Mouse (Mus musculus): ENCODE measurements around the gene Phf12. TPM values are rescaled to one million over a fixed set of nuclear protein-coding genes. Genes with fewer than 3 reads are reported as not detected.

Phf12 gene
- polyA plus RNA-seq, 2 experiments, result 18.3 to 81.2 TPM

DNA sequence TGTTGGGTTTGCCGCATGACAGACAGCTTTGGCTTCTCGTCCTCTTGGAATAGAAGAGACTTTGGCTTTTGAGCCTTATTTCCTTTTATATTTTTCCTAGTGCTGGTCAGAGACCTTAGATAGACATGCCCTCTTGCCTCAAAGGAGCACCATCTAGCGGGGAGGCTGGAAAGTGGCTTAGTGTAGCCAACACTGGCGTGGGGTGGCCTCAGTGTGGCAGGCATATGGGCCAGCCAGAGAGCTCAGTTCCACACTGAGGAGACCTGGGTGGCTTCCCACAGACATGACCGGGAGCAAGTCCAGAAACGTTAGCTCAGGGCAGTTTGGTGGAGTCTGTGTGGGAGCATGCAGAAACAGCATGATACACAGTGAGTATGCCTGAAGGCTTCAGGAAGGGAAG is 11.8 kb upstream of the Phf12 start:
- H3K27me3 ChIP-seq (ENCODE audit: control insufficient read depth, insufficient read depth, low read length), result no peaks in the 10 kb centered on the region

DNA sequence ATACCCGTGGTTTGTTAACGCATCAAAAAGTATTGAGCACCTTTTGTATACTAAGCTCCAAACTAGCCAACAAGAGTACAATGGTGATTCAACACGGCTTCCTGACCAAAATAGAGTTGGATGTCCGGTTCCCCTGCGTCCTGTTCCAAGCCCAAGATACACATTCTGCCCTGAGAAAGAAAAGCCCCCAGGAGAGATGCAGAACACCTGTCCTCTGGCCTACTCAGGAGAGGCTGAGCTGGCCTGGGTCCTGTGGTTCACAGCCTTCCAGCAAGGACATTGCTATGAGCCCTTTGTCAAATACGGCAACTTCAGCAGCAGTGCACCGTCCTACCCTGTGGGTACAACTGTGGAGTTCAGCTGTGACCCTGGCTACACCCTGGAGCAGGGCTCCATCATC is 9.0 kb upstream of the Phf12 start:
- WGBS, result 88% methylated on average over 7 of the region's 7 CpGs
- Histone ChIP-seq H3K4me3 (replicated peaks; ENCODE audit: low read length) (no peak overlapping the region), H3K4me1 (ENCODE audit: control insufficient read depth, insufficient read depth, low read length) (no peaks in the 10 kb centered on the region), H3K4me2 (replicated peaks; ENCODE audit: low read depth, low read length, severe bottlenecking) (no peak overlapping the region), H3K27me3 (ENCODE audit: control insufficient read depth, insufficient read depth, low read length) (no peaks in the 10 kb centered on the region), H3K27ac (replicated peaks; ENCODE audit: low read depth, low read length) (no peak overlapping the region), H3K9me3 (ENCODE audit: control insufficient read depth, low read length) (no peaks in the 10 kb centered on the region), H3K36me3 (ENCODE audit: control insufficient read depth, insufficient read depth, low read length) (no peaks in the 10 kb centered on the region), H3K9ac (ENCODE audit: low read depth, low read length, severe bottlenecking) (no peak overlapping the region)
- no peak for ATAC-seq (ENCODE audit: low FRiP score, low read depth)
- no peak for DNase-seq (ENCODE audit: low spot score)
- no peak for TF ChIP-seq POLR2A (IDR thresholded peaks at IDR 0.05; ENCODE audit: borderline replicate concordance, extremely low read depth, insufficient read depth, insufficient read length)

More for the DNA sequence above, 11.8 kb upstream of the Phf12 start:
- DNase-seq (ENCODE audit: low spot score) (no peak), ATAC-seq (ENCODE audit: low FRiP score, low read depth) (no peak)
- no peak overlapping the region for H3K27ac ChIP-seq (replicated peaks; ENCODE audit: low read depth, low read length)
- no peaks in the 10 kb centered on the region for H3K4me1 ChIP-seq (ENCODE audit: control insufficient read depth, insufficient read depth, low read length)
- H3K9me3 ChIP-seq (ENCODE audit: control insufficient read depth, low read length), result no peaks in the 10 kb centered on the region
- 84% methylated on average over 6 of the region's 6 CpGs for WGBS
- H3K4me2 ChIP-seq (replicated peaks; ENCODE audit: low read depth, low read length, severe bottlenecking), result no peak overlapping the region
- no peak overlapping the region for H3K4me3 ChIP-seq (replicated peaks; ENCODE audit: low read length)
- no peak for TF ChIP-seq POLR2A (IDR thresholded peaks at IDR 0.05; ENCODE audit: borderline replicate concordance, extremely low read depth, insufficient read depth, insufficient read length)
- H3K36me3 ChIP-seq (ENCODE audit: control insufficient read depth, insufficient read depth, low read length), result no peaks in the 10 kb centered on the region
- no peak overlapping the region for H3K9ac ChIP-seq (ENCODE audit: low read depth, low read length, severe bottlenecking)

- Histone ChIP-seq H3K27ac (replicated peaks; ENCODE audit: low read depth, low read length) (no peak overlapping the region), H3K9me3 (ENCODE audit: control insufficient read depth, low read length) (no peaks in the 10 kb centered on the region), H3K9ac (ENCODE audit: low read depth, low read length, severe bottlenecking) (no peak overlapping the region), H3K36me3 (ENCODE audit: control insufficient read depth, insufficient read depth, low read length) (no peaks in the 10 kb centered on the region), H3K4me3 (replicated peaks; ENCODE audit: low read length) (no peak overlapping the region), H3K27me3 (ENCODE audit: control insufficient read depth, insufficient read depth, low read length) (no peaks in the 10 kb centered on the region), H3K4me2 (replicated peaks; ENCODE audit: low read depth, low read length, severe bottlenecking) (no peak overlapping the region), H3K4me1 (ENCODE audit: control insufficient read depth, insufficient read depth, low read length) (no peaks in the 10 kb centered on the region)
- no peak for TF ChIP-seq POLR2A (IDR thresholded peaks at IDR 0.05; ENCODE audit: borderline replicate concordance, extremely low read depth, insufficient read depth, insufficient read length)
- ATAC-seq (ENCODE audit: low FRiP score, low read depth) (no peak), DNase-seq (ENCODE audit: low spot score) (no peak)
- 43% methylated on average over 15 of the region's 15 CpGs for WGBS
Measured at GRCm38 (mm10) chr11:77974325-77974724, 8.2 kb upstream of the Phf12 start.

DNA sequence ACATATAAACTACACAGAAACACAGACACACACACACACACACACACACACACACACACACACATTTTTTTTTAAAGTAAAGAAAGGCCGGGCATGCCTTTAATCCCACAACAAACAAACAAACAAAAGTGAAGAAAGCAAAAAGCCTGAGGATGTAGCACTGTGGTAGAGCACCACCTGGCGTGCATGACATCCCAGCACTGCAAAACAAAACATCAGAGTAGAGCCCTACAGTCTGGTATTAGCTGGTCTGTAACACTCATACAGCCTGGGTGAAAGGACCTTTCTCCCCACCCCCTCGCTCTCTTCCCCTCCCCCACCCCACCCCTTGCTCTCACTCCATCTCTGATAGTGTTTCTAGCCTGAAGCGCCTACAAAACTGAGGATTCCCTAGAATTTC is 6.7 kb upstream of the Phf12 start:
- Histone ChIP-seq H3K27ac (replicated peaks; ENCODE audit: low read depth, low read length) (no peak overlapping the region), H3K4me2 (replicated peaks; ENCODE audit: low read depth, low read length, severe bottlenecking) (no peak overlapping the region), H3K4me3 (replicated peaks; ENCODE audit: low read length) (no peak overlapping the region), H3K9ac (ENCODE audit: low read depth, low read length, severe bottlenecking) (no peak overlapping the region), H3K4me1 (ENCODE audit: control insufficient read depth, insufficient read depth, low read length) (no peaks in the 10 kb centered on the region), H3K27me3 (ENCODE audit: control insufficient read depth, insufficient read depth, low read length) (no peaks in the 10 kb centered on the region), H3K36me3 (ENCODE audit: control insufficient read depth, insufficient read depth, low read length) (no peaks in the 10 kb centered on the region), H3K9me3 (ENCODE audit: control insufficient read depth, low read length) (no peaks in the 10 kb centered on the region)
- WGBS, result 24% methylated on average over 4 of the region's 4 CpGs
- no peak for TF ChIP-seq POLR2A (IDR thresholded peaks at IDR 0.05; ENCODE audit: borderline replicate concordance, extremely low read depth, insufficient read depth, insufficient read length)
- DNase-seq (ENCODE audit: low spot score), result no peak
- ATAC-seq (ENCODE audit: low FRiP score, low read depth), result no peak

DNA sequence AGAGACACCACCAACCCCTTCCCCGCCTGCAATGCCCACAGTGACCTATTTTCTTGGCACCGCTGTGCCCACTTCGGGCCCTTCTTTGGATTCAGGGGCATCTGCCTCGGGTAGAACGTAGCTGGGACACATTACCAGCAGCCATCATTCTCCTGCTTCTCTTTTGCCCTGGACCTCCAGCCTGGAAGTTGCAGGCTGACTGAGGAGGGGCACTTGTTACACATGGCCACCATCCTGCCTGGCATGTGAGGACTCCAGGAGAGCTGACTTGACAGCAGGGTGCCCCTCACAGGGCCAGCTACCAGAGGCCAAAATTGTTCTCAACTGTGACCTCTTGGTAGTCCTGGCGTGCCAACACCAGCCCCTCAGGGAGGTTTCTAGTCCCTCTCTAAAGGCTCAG is 4.4 kb upstream of the Phf12 start:
- Histone ChIP-seq H3K9ac (ENCODE audit: low read depth, low read length, severe bottlenecking) (no peak overlapping the region), H3K27ac (replicated peaks; ENCODE audit: low read depth, low read length) (no peak overlapping the region), H3K4me2 (replicated peaks; ENCODE audit: low read depth, low read length, severe bottlenecking) (no peak overlapping the region), H3K36me3 (ENCODE audit: control insufficient read depth, insufficient read depth, low read length) (no peaks in the 10 kb centered on the region), H3K9me3 (ENCODE audit: control insufficient read depth, low read length) (no peaks in the 10 kb centered on the region), H3K4me1 (ENCODE audit: control insufficient read depth, insufficient read depth, low read length) (no peaks in the 10 kb centered on the region), H3K4me3 (replicated peaks; ENCODE audit: low read length) (no peak overlapping the region), H3K27me3 (ENCODE audit: control insufficient read depth, insufficient read depth, low read length) (no peaks in the 10 kb centered on the region)
- DNase-seq (ENCODE audit: low spot score), result no peak
- WGBS, result 83% methylated on average over 6 of the region's 6 CpGs
- no peak for TF ChIP-seq POLR2A (IDR thresholded peaks at IDR 0.05; ENCODE audit: borderline replicate concordance, extremely low read depth, insufficient read depth, insufficient read length)
- ATAC-seq (ENCODE audit: low FRiP score, low read depth), result no peak

DNA sequence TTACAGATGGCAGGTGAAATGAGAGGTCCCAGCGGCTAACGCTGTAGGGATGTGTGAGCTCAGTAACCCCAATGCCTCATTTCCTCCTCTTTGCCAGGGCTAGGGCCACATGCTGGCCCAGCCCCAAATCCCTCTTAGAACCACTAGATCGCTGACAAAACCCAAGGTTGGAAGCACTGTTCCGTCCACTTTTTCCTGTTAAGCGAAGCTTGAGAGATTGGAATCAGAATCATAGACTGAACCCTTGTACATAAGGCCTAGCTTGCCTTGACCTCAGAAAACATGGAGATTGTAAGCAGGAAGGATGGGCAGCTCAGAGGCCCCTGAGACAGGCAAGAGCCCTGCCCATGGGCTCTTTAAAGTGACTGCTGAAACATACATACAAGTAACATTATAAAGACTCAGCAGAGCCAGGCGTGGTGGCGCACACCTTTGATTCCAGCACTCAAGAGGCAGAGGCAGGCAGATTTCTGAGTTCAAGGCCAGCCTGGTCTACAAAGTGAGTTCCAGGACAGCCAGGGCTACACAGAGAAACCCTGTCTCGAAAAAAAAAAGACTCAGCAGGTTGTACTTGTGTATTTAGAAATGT is 3.2 kb upstream of the Phf12 start:
- DNase-seq (ENCODE audit: low spot score) (no peak), ATAC-seq (ENCODE audit: low FRiP score, low read depth) (no peak)
- Histone ChIP-seq H3K4me2 (replicated peaks; ENCODE audit: low read depth, low read length, severe bottlenecking) (no peak overlapping the region), H3K4me1 (ENCODE audit: control insufficient read depth, insufficient read depth, low read length) (no peaks in the 10 kb centered on the region), H3K9ac (ENCODE audit: low read depth, low read length, severe bottlenecking) (no peak overlapping the region), H3K4me3 (replicated peaks; ENCODE audit: low read length) (no peak overlapping the region), H3K27ac (replicated peaks; ENCODE audit: low read depth, low read length) (no peak overlapping the region), H3K36me3 (ENCODE audit: control insufficient read depth, insufficient read depth, low read length) (no peaks in the 10 kb centered on the region), H3K27me3 (ENCODE audit: control insufficient read depth, insufficient read depth, low read length) (no peaks in the 10 kb centered on the region), H3K9me3 (ENCODE audit: control insufficient read depth, low read length) (no peaks in the 10 kb centered on the region)
- no peak for TF ChIP-seq POLR2A (IDR thresholded peaks at IDR 0.05; ENCODE audit: borderline replicate concordance, extremely low read depth, insufficient read depth, insufficient read length)
- WGBS, result 75% methylated on average over 8 of the region's 8 CpGs

Data from limb, embryonic 14.5 days (tissue).